Comparison of ENCODE assay signal across 19 mouse cellular contexts in genomic region chr5:13351611-13352010, GRCm38 (mm10).
DNase-seq lines count a peak whose midpoint lies in the region; ATAC-seq and TF ChIP-seq lines count a peak whose summit lies in the region.
"Had no signal": no experiment of that assay in that cellular context is flagged by ENCODE, and none has a peak within 500 bp of the region (broad histone marks: within the 10 kb centered on the region; RNA-seq: fewer than 3 reads in every experiment).

No protein-coding gene starts in this region.

- no peaks in the 10 kb centered on the region for H3K36me3 ChIP-seq in forebrain, embryonic 15.5 days
- no peaks in the 10 kb centered on the region for H3K36me3 ChIP-seq in forebrain, embryonic 12.5 days (replicated peaks)
- no peaks in the 10 kb centered on the region for H3K36me3 ChIP-seq in lung, embryonic 14.5 days (ENCODE audit: insufficient read depth)
- H3K36me3 ChIP-seq: embryonic facial prominence, embryonic 12.5 days; heart, embryonic 10.5 days; hindbrain, embryonic 12.5 days had no signal

- TF ChIP-seq CTCF in lung, embryonic 14.5 days (IDR thresholded peaks at IDR 0.05; ENCODE audit: low read depth) = no peak

- no peak overlapping the region for H3K9ac ChIP-seq in forebrain, embryonic 15.5 days (replicated peaks)
- H3K9ac ChIP-seq in forebrain, embryonic 12.5 days = no peak overlapping the region
- H3K9ac ChIP-seq in lung, embryonic 14.5 days = no peak overlapping the region
- H3K9ac ChIP-seq: embryonic facial prominence, embryonic 12.5 days; hindbrain, embryonic 12.5 days had no signal

- WGBS in forebrain, embryonic 15.5 days = 40% methylated on average over 4 of the region's 4 CpGs
- WGBS in forebrain, embryonic 12.5 days = 56% methylated on average over 4 of the region's 4 CpGs
- 27% methylated on average over 4 of the region's 4 CpGs for WGBS in lung, embryonic 14.5 days

- no peaks in the 10 kb centered on the region for H3K9me3 ChIP-seq in forebrain, embryonic 15.5 days
- no peaks in the 10 kb centered on the region for H3K9me3 ChIP-seq in forebrain, embryonic 12.5 days
- H3K9me3 ChIP-seq in lung, embryonic 14.5 days (ENCODE audit: low read depth, low read length) = no peaks in the 10 kb centered on the region
- H3K9me3 ChIP-seq: embryonic facial prominence, embryonic 12.5 days; heart, embryonic 10.5 days; hindbrain, embryonic 12.5 days had no signal

- peak; percentile 12 for DNase-seq in embryo, embryonic 10 days (ENCODE audit: low spot score)
- no peak for DNase-seq in embryo, embryonic 9.5 days (ENCODE audit: extremely low spot score)
- DNase-seq in lung, embryonic 14.5 days = peak; percentile 72
- DNase-seq in lung, postnatal 25 days (ENCODE audit: low spot score) = no peak
- DNase-seq in natural killer cell, adult 2 months (ENCODE audit: low spot score in 2 of 2) = no peak
- DNase-seq: adrenal gland, postnatal 10 days; cerebellum, adult 11-12 months; cerebellum, adult 9-11 months; gastrocnemius, postnatal 10 days; heart, adult 18-20 months; heart, postnatal 10 days; heart, postnatal 4 days; kidney, adult 2 months had no signal

- H3K27ac ChIP-seq in forebrain, embryonic 15.5 days (replicated peaks) = no peak overlapping the region
- H3K27ac ChIP-seq in forebrain, embryonic 12.5 days = no peak overlapping the region
- H3K27ac ChIP-seq in lung, embryonic 14.5 days (ENCODE audit: low read depth) = no peak overlapping the region
- H3K27ac ChIP-seq: embryonic facial prominence, embryonic 12.5 days; heart, embryonic 10.5 days; hindbrain, embryonic 12.5 days had no signal

- H3K4me3 ChIP-seq in forebrain, embryonic 15.5 days = no peak overlapping the region
- no peak overlapping the region for H3K4me3 ChIP-seq in forebrain, embryonic 12.5 days (replicated peaks)
- no peak overlapping the region for H3K4me3 ChIP-seq in lung, embryonic 14.5 days (ENCODE audit: low read depth, low read length)
- H3K4me3 ChIP-seq: embryonic facial prominence, embryonic 12.5 days; heart, embryonic 10.5 days; hindbrain, embryonic 12.5 days had no signal

- ATAC-seq in forebrain, embryonic 15.5 days (replicated peaks) = 0 out of 2 replicates have a peak, but pooled peaks have one; percentile 63
- no peak for ATAC-seq in forebrain, embryonic 12.5 days (ENCODE audit: low FRiP score)
- ATAC-seq in lung, embryonic 14.5 days (ENCODE audit: insufficient read depth) = peak; percentile 75
- ATAC-seq: intestine, embryonic 16.5 days had no signal

- H3K27me3 ChIP-seq in forebrain, embryonic 15.5 days = no peaks in the 10 kb centered on the region
- no peaks in the 10 kb centered on the region for H3K27me3 ChIP-seq in forebrain, embryonic 12.5 days
- no peaks in the 10 kb centered on the region for H3K27me3 ChIP-seq in lung, embryonic 14.5 days (ENCODE audit: insufficient read depth, low read length)
- H3K27me3 ChIP-seq: embryonic facial prominence, embryonic 12.5 days; hindbrain, embryonic 12.5 days had no signal

- no peak overlapping the region for H3K4me2 ChIP-seq in forebrain, embryonic 15.5 days (replicated peaks)
- H3K4me2 ChIP-seq in forebrain, embryonic 12.5 days = no peak overlapping the region
- H3K4me2 ChIP-seq in lung, embryonic 14.5 days = no peak overlapping the region
- H3K4me2 ChIP-seq: embryonic facial prominence, embryonic 12.5 days; hindbrain, embryonic 12.5 days had no signal

- no peaks in the 10 kb centered on the region for H3K4me1 ChIP-seq in forebrain, embryonic 15.5 days
- no peaks in the 10 kb centered on the region for H3K4me1 ChIP-seq in forebrain, embryonic 12.5 days
- no peaks in the 10 kb centered on the region for H3K4me1 ChIP-seq in lung, embryonic 14.5 days (ENCODE audit: insufficient read depth)
- H3K4me1 ChIP-seq: embryonic facial prominence, embryonic 12.5 days; hindbrain, embryonic 12.5 days had no signal

Comparison
In these comparisons a context has a peak if more than half of its experiments do, and no peak if none do; other contexts are left out.
1. DNase-seq: peak in embryo, embryonic 10 days (single experiment) and lung, embryonic 14.5 days (single experiment); none in embryo, embryonic 9.5 days (single experiment), lung, postnatal 25 days (single experiment) and natural killer cell, adult 2 months (0 of 2).